Mouse (Mus musculus): Measurements from ENCODE around the gene Vmn1r83. TPM values are rescaled to one million over a fixed set of nuclear protein-coding genes. Genes with fewer than 3 reads are reported as not detected.

Vmn1r83 gene
- polyA plus RNA-seq (2017; shearing (Covaris generic)) = not detected

GRCm38 (mm10) chr7:12329381-12329780, at the start of gene Vmn1r83:
Gene Vmn1r83, minus strand, starts transcription at chr7:12329481.

GRCm38 (mm10) chr7:12369173-12369572, 39.9 kb upstream of the Vmn1r83 start, which contains the start of gene Vmn1r84:
Gene Vmn1r84, minus strand, starts transcription at chr7:12369273.

GRCm38 (mm10) chr7:12300130-12300529, 29.2 kb downstream of the Vmn1r83 start, which contains the start of gene Vmn1r82:
Gene Vmn1r82, plus strand, starts transcription at chr7:12300430.

Other genes with a start within 250 kb of the Vmn1r83 start
- under 1 TPM in 1 of 2 experiments, not detected in 1; 0.13 TPM for gene Vmn1r78, start 179.2 kb downstream of the Vmn1r83 start, polyA plus RNA-seq (2017; shearing (Covaris generic))
- under 1 TPM in 1 of 2 experiments, not detected in 1; 0.04 TPM for gene Vmn1r79, start 158.2 kb downstream of the Vmn1r83 start, polyA plus RNA-seq (2017; shearing (Covaris generic))
- gene Vmn1r80, start 140.2 kb downstream of the Vmn1r83 start, polyA plus RNA-seq (2017; shearing (Covaris generic)) = under 1 TPM; 0.14 to 0.38 TPM
- 1 to 10 TPM in 1 of 2 experiments, under 1 TPM in 1; 0.12 to 1.0 TPM for gene Vmn1r81, start 61.2 kb downstream of the Vmn1r83 start, polyA plus RNA-seq (2017; shearing (Covaris generic))
- under 1 TPM in 1 of 2 experiments, not detected in 1; 0.07 TPM for gene Vmn1r82, start 29.1 kb downstream of the Vmn1r83 start, polyA plus RNA-seq (2017; shearing (Covaris generic))
- gene Vmn1r84, start 39.8 kb upstream of the Vmn1r83 start, polyA plus RNA-seq (2017; shearing (Covaris generic)) = 1 to 10 TPM in 1 of 2 experiments, under 1 TPM in 1; 0.30 to 2.0 TPM
- 1 to 10 TPM; 2.4 to 7.3 TPM for gene Zfp551, start 93.3 kb upstream of the Vmn1r83 start, polyA plus RNA-seq (2017; shearing (Covaris generic))
- gene Zfp606, start 148.8 kb upstream of the Vmn1r83 start, polyA plus RNA-seq (2017; shearing (Covaris generic)) = 1 to 10 TPM; 7.0 to 10.0 TPM
- under 1 TPM; 0.18 to 0.32 TPM for gene 2900092C05Rik, start 183.0 kb upstream of the Vmn1r83 start, polyA plus RNA-seq (2017; shearing (Covaris generic))

Measured in inflammation-experienced regulatory T-cells (primary cell).